Mouse (Mus musculus) spleen, adult 12 weeks (tissue): ENCODE results near the gene Ccnd2.

Experiments used
- DNase-seq: peaks from one replicate; pipeline ENCODE4 v3.0.0; 2022; ENCODE audit warnings: low spot score

Gene Ccnd2

DNA sequence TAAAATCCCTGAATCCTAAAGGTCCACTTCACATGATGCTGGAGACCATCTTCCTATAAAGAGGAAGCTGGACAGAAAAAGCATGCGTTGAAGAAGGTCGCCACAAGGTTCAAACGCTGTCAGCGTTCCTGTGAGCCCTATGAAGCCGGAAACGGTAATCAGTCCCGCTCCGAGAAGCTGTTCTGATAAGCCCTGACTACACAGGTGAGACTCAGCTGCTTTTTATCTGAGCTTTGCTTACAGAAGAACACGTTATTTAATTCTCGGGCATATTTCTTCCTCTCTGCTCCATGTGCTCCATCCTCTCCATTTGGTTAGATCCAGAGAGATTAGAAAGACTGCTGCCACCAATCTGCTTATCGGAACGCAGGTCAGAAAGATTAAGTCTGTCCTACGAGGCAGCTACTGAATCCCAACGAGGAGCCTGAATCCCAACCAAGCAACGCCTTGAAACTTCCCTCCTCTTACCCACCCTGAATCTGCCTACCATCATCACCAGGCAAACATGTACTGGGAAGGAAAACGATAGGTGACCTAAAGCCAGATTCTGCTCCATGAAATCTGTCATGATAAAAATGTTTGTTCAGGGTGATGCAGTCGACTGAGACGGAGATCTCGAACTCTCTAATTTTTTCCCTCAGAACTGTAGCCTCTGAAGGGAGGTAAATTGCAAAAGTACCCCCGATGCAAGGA lies 43.5 kb downstream of the Ccnd2 start:
- DNase-seq, result no peak

DNA sequence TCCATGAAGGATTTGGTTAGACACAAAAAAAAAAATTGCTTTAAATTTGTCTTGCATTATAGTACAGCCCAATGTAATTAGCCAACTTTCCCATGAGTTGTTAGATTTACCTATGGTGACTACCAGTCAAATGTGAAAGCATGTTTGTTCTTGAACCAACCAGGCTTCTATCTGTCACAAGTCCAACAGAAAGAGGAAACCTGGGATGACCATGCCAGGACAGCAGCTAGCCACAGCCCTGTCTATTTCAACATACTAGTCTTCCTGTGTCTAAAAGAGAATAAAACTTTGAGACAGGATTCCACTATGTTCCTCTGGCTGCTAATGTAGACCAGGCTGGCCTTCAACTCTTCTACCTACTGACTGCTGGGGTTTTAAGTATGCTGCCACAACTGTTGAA lies 44.6 kb downstream of the Ccnd2 start:
- DNase-seq, result no peak

DNA sequence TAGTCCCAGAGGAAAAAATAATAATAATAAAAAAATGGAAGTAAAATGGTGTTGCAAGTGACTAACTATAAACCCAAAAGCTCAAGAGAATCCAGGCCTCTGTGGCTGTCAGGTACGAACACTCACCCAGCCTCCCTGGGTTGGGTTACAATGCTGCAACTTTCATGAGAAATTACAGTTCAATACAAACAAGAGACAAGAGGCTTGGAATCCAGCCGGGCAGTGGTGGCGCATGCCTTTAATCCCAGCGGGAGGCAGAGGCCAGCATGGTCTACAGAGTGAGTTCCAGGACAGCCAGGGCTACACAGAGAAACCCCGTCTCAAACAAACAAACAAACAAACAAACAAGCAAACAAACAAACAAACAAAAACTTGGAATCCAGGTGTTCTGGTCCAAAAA lies 45.3 kb downstream of the Ccnd2 start:
- DNase-seq, result no peak

DNA sequence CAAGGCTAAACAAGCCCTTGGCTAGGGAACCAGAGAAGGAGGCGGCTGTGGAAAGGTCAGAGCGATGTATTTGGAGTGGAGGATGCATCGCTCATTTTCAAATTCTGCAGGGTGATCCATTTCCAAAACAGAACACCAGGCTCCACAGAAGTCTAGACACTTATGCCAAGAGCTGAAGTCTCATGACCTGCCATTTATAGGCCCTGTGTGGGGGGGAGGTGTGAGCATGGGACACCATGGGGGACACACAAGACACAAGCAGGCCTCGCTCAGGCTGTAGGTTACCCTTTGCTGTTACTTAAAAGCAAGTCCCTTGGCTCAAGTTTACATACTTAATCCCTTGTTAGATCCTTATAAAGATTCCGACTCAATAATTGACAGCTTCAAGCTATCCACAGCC lies 45.8 kb downstream of the Ccnd2 start:
- no peak for DNase-seq

DNA sequence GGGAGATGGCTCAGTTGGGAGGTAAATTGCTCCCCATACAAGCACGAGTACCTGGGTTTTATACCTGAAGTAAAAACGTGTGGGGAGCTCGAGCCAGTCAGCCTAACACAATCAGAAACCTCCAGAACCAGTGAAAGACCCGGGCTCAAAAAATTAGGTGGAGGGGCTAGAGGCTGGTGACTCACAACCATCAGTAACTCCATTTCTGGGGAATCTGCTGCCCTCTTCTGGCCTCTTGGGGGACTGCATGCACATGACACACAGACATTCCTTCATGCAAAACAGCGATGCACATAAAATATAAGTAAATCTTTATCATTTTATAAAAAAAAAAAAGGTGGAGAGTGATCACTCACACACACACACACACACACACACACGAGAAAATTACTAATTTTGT lies 46.9 kb downstream of the Ccnd2 start:
- peak; percentile 12 for DNase-seq

DNA sequence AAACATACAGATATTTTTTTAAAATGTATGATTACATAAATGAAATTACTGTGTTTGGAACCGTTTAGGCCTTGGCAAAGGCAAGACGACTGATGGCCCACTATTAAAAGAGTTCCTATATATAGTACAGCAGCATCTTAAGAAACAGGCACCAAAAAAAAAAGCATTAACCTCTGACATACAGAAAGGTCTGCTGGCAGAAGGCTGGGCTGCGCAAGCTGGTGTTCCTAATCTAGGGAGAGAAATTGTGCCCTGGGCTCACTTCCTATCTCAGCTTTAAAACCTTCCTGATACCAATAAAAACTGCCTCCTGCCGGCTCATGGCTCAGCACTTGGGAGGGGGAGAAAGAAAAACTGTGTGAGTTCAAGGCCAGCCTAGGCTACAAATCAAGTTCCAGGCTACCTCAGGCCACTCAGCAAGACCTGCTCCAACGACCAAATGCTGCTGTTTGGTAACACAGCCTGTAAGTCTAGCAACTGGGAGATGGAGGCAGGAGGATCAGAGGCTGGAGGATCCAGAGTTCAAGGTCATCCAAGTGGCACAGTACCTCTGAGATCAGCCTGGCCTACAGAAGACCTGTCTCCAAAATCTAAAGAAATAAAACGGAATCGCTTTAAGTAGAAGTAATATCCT lies 47.5 kb downstream of the Ccnd2 start:
- DNase-seq, result no peak

DNA sequence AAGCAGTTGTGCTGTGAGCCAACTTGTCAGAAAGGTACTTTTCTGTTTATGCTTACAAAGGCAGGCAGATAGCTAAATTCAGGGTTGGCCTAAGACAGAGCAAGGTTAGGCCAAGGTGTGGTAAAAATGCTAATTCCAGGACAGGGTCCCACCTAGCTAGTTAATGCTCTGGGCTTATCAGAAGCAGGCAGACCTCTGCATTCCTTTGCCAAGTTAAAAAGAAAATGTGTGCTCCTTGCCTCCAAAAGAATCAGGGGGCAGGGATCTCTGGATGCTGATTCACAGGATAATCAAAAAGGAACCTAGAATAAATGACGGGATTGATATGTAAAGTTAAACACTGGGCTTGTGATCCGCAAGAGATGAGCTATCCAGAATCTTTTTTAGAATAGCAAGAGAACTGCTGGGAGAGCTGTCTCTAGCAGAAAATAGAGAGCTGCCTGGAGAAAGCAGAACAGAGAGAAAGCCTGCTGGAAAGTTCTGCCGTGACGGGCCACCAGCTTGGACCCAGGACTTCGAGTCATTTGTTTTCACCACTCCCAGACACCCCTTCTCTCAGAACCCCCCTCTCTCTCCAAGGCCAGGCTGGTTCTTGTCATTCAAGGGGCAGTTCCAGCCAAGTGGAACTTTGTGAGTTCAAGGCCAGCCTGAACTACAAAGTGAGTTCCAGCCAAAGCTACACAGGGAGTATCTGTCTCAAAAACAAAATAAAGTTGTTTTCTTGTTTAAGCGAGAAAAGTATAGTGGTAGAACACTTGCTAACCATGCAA lies 48.3 kb downstream of the Ccnd2 start:
- no peak for DNase-seq

DNA sequence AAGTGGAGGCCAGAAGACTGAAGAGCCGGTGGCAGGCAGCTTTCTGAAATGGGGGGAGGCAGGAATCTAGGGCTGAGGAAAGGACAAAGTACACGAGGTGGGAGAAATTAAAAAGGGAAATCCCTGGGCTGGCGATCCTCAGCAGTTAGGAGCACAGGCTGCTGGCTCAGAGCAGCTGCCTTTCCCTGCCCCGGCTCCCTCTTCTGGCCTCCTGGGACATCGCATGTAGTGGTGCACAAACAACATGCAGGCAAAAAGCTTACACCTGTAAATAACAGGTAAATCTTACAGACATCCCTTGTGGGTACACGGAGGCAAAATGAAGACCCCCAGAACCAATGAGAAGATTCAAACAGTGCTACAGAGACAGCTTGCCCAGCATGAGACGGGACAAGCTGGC lies 57.4 kb downstream of the Ccnd2 start:
- DNase-seq, result no peak

DNA sequence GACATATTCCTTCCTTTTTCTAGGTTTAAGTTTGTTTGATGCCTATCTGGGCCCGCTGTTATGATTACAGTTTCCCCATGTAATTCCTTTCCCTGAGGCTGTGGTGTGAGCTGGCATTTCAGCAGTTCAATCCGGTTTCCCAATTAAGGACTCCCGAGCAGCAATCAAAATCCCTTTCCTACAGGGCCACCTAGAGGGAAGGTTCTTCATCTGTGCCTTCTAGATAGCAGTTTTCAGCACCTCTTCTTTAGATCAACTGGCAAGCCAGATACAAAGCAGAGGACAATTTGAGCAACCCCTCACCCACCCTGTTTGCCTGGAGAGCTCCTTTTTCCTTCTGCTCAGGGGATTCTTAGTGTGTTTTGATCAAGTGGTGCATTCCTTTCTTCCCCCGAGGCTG lies 65.3 kb downstream of the Ccnd2 start:
- no peak for DNase-seq

DNA sequence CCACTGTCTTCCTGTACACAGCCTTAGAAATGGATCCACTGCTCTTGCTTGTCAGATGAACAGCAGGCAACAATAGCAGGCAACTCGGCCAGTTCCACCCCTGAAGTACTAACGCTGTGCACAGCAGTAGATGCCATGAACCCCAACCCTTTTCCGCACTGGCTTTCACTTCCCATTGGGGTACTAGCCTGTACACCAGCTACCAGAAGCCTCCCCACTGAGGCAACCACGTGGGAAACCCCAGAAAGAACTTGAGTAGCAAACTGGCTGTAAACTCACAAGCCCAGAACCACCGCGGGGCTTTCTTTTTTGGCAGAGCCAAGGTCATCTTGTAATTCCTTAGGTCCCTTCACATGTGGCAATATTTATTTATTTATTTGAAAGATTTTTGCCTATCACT lies 70.2 kb downstream of the Ccnd2 start:
- no peak for DNase-seq

DNA sequence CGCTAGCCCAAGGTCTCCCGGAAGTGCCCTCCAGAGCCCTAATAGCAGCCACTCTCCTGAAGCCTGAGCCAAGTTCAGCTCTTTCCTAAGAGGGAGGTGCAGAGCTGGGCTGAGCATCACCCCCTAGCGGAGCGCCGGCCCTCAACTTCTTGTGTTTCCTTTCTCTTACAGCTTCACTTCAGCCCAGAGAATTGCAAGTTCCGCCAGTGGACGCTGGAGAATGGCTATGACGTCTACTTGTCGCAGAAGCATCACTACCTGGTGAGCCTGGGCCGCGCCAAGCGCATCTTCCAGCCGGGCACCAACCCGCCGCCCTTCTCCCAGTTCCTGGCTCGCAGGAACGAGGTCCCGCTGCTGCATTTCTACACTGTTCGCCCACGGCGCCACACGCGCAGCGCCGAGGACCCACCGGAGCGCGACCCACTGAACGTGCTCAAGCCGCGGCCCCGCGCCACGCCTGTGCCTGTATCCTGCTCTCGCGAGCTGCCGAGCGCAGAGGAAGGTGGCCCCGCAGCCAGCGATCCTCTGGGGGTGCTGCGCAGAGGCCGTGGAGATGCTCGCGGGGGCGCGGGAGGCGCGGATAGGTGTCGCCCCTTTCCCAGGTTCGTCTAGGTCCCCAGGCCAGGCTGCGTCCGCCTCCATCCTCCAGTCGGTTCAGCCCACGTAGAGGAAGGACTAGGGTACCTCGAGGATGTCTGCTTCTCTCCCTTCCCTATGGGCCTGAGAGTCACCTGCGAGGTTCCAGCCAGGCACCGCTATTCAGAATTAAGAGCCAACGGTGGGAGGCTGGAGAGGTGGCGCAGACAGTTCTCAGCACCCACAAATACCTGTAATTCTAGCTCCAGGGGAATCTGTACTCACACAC lies 71.9 kb downstream of the Ccnd2 start:
- DNase-seq, result no peak
